Mouse (Mus musculus): ENCODE results near the gene Hist1h4c.

The Hist1h4c gene

DNA sequence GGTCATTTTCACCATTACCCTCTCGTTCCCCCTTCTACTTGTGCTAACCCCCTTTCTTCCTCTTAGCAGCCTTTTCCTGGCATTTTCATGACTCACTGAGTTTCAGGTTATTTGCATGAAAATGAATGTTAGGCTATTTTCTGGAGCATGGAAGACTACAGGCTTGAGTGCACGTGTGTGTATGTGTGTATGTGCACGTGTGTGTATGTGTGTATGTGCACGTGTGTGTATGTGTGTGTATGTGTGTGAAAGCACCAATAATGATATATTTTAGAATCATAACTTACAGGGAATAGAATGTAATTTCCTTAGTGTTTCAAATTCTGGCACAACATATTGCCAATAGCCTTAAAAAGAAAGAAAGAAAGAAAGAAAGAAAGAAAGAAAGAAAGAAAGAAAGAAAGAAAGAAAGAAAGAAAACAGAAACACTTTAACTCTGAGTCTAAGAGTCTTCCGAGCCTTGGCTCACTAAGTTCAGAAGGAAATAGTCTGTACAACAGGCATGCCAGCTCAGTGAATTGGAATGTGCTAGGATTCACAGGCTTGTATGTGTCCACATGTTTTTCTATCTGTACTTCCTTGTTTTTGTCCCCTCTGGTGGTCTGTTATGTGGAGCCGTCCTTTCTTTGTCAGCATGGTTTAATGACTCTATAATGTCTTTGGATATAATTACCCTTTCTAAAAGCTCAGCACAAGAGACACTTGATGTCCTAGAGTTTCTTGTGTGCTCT is 38.5 kb downstream of the Hist1h4c start:
- intact Hi-C loops (cut with DNase I): no loop called here

Small RNA genes within 50 kb of the gene (microRNA-seq; reads per million reads assigned to microRNA genes)
- gene Gm44314 (0 reads per million in 2 experiments), gene Gm44350 (0 reads per million in 2 experiments)
